Mouse (Mus musculus) kidney, adult 2 months (tissue): Measurements from ENCODE around the gene Eci2.
A peak's percentile ranks its signal among the peaks of the same experiment; 100 is the strongest.

Source experiments
- CTCF ChIP-seq: fragments of 200-500 bp; conservative IDR thresholded peaks from 2 replicates; pipeline ENCODE4 v1.5.1; 2011; ENCODE audit warnings: low read depth, mild to moderate bottlenecking, control low read depth, low read length, moderate library complexity, mixed read lengths; ENCODE audit not compliant: insufficient read depth, insufficient read length
- POLR2A ChIP-seq: fragments of 200-500 bp; IDR thresholded peaks from one replicate; pipeline ENCODE4 v1.6.1; 2011; ENCODE audit warnings: low read depth, low read length, control low read depth

GRCm38 (mm10) chr13:35026879-35027278 lies at the start of gene Eci2:
- peak; percentile 77 for TF ChIP-seq CTCF
- TF ChIP-seq POLR2A, result no peak
